Mouse (Mus musculus): ENCODE measurements around the gene Dip2c. TPM values are rescaled to one million over a fixed set of nuclear protein-coding genes. Genes with fewer than 3 reads are reported as not detected.

The Dip2c gene
- 10 to 100 TPM; 83.9 to 85.2 TPM for total RNA-seq (2021)

GRCm38 (mm10) chr13:9276322-9276855 lies at the start of gene Dip2c:
TSS of gene Dip2c (plus strand) at chr13:9276528.
- DNase-seq: peak; percentile 93
- intact Hi-C loops (cut with DNase I): loop anchor here (5.0 kb wide), 1 partner anchor 191 kb away; no protein-coding TSS in a partner anchor

DNA sequence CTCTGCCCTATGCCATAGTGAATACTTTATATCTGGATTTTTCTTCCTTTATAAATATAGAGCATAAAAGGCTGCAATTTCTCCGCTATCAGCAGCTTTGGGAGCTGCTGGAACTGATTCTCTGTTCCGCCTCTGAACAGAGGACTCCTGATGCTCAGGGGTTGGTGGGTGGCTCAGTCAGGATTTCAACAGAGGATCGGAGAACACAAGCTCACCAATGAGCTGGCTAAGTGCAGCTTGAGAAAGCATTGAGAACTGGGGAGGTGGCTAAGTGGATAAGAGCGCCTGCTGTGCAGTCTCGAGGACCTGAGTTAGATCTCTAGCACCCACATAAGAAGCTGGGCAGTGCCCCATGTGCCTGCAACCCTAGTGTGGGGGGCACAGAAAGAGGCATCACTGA lies 49.2 kb upstream of the Dip2c start:
- no peak for DNase-seq
- intact Hi-C loops (cut with DNase I): no loop called here

DNA sequence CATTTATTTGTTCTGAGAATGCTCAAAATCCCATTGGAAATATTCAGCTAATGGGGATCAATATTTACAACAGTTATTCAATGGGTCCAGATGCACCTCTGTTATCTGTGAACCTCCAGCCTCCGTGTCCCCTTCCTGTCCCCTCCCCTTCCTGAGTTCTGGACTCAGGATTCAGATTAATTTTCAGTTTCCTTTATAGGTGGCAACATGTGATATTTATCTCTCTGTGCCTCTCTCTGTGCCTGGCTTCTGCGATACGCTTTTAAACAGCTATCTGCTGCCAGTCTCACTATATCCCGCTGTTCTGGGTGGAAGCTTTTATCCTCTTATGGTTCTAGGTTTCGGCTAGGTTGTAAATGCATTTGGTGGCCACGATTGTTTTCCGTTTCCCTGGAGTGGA lies 38.8 kb upstream of the Dip2c start:
- DNase-seq: no peak
- intact Hi-C loops (cut with DNase I): no loop called here

GRCm38 (mm10) chr13:9239127-9239526 lies 37.2 kb upstream of the Dip2c start:
- no peak for DNase-seq
- intact Hi-C loops (cut with DNase I): no loop called here

DNA sequence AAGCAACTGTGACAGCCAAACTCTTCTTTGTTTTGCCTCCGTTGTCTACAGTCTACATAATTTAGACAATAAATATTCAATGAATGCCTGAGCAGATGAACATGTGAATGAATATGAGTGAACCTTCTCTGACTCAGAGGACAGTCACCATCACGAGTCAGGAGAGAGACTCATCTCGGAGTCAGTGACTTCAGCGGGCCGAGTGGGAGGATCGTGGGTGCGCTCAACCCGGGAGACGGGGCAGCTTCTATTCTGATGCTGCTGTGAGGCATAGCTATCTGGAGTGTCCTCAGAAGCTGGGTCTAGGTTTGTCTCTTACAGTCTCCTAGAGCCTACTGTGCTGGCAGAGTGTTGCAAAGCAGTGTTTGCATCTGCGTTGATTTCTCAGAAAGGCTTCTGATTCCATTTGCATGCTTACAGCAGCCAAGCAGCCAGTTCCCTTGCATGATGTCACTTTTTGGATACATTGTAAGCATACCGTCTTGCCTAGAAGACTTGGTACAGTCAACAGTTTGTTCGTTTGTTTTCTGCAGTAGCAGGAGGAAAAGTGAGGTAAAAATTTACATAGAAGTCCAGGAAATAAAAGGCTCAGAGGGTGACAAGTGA lies 36.6 kb upstream of the Dip2c start:
- no peak for DNase-seq
- intact Hi-C loops (cut with DNase I): no loop called here

DNA sequence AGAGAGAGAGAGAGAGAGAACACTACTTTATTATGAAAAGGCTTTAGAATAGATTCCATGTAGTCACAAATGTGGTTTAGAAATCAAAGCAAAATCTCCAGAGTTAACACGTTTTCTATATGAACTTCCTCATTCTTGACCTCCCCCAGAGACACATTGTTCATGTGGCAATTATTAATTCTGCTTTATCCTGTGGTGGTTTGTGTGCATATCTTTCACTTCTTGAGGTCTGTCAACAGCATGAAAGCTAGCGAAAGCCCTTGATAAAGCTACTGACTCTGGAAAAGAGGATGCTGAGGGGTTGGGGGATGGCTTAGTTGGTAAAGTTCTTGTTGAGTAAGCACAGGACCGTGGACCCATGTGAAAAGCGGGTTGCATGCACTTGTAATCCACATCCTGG lies 14.6 kb upstream of the Dip2c start:
- intact Hi-C loops (cut with DNase I): no loop called here
- DNase-seq: no peak

GRCm38 (mm10) chr13:9265516-9265915 lies 10.8 kb upstream of the Dip2c start:
- intact Hi-C loops (cut with DNase I): no loop called here
- no peak for DNase-seq

- peak; percentile 66 for DNase-seq
Observed at GRCm38 (mm10) chr13:9276856-9277620, 710 bp downstream of the Dip2c start.

GRCm38 (mm10) chr13:9277621-9277960 lies 1.3 kb downstream of the Dip2c start:
- intact Hi-C loops (cut with DNase I): loop anchor here (5.0 kb wide), 1 partner anchor 190 kb away; no protein-coding TSS in a partner anchor
- DNase-seq: no peak

More at GRCm38 (mm10) chr13:9276856-9277620, 710 bp downstream of the Dip2c start:
- intact Hi-C loops (cut with DNase I): loop anchor here (5.0 kb wide), 1 partner anchor 190 kb away; no protein-coding TSS in a partner anchor

DNA sequence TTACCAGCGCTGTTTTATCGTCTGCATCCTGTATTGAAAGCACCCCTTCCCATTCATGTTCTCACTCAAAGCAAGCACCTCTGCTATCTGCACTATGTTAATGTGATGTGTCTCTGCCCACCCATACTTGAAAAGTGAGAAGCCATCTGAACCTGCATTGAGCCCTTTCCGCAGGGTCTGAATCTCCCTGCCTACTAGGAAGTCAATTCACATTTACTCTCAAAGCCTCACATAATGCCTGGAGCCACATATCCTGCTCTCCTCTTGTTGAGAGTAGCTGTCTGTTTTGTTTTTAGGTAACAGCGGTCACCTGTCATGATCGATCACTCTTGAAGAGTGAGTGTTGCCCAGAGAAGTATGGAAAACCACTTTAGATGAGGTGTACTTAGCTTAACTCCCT lies 2.3 kb downstream of the Dip2c start:
- intact Hi-C loops (cut with DNase I): loop anchor here (5.0 kb wide), 1 partner anchor 189 kb away; no protein-coding TSS in a partner anchor
- DNase-seq: no peak

DNA sequence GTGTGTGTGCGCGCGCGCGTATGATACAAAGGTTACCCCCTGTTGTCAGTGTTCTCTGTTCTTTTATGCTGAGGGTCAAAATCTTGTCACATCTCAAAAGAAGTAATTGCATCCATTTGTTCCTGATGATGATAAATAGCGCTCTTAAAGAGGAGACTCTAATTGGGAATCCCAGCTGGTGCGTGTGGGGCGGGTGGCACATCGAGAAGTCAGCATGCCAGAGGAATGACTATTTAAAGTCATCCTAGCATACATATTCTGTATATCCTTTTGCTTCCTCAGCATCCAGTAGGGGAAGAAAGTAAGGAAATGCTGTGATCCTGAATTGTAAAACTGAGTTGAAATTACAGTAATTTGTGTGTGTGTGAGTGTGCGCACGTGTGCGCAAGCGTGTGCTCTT lies 6.7 kb downstream of the Dip2c start:
- DNase-seq: no peak

DNA sequence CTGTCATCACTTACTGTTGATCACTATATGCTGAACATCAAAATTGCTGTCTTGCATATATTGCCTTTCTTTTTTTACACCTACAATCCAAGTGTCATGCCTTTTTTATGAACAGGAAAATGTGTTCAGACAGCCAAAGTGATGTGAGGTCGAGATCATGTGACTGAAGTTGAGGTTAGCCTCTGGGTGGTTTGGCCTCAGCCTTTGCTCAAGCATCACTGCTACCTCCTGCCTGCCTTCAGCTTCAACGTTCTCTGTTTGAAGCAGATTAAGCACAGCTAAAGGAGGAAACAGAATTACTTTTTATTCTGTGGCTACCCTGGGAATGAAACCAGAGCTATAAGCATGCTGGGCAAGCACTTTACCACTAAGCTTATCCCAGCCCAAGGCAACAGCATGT lies 13.6 kb downstream of the Dip2c start:
- intact Hi-C loops (cut with DNase I): no loop called here

More for the DNA sequence above, 6.7 kb downstream of the Dip2c start:
- intact Hi-C loops (cut with DNase I): no loop called here

GRCm38 (mm10) chr13:9296285-9296684 lies 20.0 kb downstream of the Dip2c start:
- intact Hi-C loops (cut with DNase I): no loop called here

More for the DNA sequence above, 13.6 kb downstream of the Dip2c start:
- DNase-seq: no peak

GRCm38 (mm10) chr13:9297266-9297665 lies 20.9 kb downstream of the Dip2c start:
- intact Hi-C loops (cut with DNase I): no loop called here

More at GRCm38 (mm10) chr13:9296285-9296684, 20.0 kb downstream of the Dip2c start:
- no peak for DNase-seq

DNA sequence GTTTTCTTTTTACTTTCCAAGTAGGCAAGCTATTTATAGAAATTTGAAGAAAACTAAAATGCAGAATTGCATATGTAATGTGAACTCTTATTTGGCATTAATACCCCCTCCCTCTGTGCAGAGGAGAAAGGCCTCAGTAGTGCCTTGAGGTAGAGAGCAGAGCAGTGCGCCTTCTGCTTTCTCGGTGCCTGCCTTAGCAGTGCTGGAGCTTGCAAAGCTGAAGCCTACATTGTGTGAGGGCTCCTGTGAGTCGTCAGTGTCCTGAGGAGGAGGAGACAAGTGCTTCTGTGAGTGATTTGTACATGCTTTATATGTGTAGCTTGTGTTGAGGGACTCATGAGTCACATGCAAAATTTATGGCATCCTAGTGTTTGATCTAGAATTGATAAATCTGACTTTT lies 21.4 kb downstream of the Dip2c start:
- intact Hi-C loops (cut with DNase I): no loop called here
- no peak for DNase-seq

More at GRCm38 (mm10) chr13:9297266-9297665, 20.9 kb downstream of the Dip2c start:
- no peak for DNase-seq

DNA sequence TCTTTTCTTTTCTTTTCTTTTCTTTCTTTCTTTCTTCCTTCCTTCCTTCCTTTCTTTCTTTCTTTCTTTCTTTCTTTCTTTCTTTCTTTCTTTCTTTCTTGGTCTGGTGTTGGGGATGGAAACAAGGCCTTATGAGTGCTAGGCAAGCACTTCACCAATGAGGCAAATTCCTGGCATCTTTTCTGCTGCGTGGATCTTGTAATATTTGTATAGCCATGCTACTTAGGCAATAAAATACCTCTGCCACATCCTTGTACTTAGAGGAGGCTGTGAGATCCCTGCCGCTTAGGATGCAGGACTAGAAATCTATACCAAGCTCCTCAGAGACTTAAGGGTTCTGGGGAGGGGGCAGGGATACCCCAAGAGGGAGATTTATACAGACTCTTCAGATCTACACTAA lies 23.3 kb downstream of the Dip2c start:
- DNase-seq: no peak
- intact Hi-C loops (cut with DNase I): no loop called here

DNA sequence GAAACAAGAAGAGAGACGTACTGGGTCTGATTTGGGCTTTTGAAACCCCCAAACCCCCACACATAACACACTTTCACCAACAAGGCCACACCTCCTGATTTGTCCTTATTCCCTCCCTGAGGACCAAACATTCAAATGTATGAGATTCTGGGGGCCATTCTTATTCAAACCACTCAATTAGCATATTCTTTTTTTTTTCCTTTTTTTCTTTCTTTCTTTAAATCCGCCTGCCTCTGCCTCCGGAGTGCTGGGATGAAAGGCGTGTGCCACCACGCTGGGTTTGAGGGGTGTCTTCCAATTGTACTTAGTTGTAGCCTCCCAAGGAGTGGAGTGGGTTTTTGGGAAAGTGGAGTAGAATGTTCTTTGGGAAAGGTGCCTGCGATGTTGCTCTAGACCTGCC lies 32.5 kb downstream of the Dip2c start:
- intact Hi-C loops (cut with DNase I): no loop called here
- DNase-seq: no peak

GRCm38 (mm10) chr13:9310806-9311205 lies 34.5 kb downstream of the Dip2c start:
- DNase-seq: no peak
- intact Hi-C loops (cut with DNase I): no loop called here

GRCm38 (mm10) chr13:9312916-9313315 lies 36.6 kb downstream of the Dip2c start:
- intact Hi-C loops (cut with DNase I): no loop called here
- DNase-seq: no peak

DNA sequence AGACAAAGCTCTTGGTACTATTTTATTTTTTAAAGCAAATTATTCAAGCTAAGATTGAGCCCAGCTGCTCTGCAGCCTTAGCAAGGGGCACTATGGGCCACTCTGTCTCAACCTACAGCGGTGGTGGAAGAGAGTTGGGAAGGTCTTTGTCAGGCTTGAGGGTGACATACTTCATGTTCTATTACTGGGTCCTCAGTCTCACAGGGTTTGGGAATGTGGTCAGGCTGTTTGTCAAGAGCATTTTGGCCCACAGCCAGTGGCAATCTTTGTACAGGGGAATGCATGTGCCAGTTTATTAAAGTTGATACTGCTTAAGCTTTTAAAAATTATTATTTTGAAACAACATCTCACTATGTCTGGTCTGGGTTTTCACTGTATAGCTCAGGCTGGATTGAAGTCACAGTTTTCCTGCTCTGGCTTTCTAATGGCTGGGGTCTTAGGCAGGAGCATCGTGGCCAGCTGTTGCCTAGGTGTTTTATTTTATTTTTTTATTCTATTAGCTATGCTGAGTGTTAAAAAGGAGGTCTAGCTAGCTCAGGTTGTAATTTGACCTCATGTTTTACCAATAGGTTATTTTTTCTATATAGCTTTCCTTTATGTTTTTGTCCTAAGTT lies 37.9 kb downstream of the Dip2c start:
- intact Hi-C loops (cut with DNase I): no loop called here
- peak; percentile 28 for DNase-seq

GRCm38 (mm10) chr13:9314713-9315112 lies 38.4 kb downstream of the Dip2c start:
- intact Hi-C loops (cut with DNase I): no loop called here
- DNase-seq: no peak

All from left cerebral cortex, postnatal 4 days (tissue).